Mouse (Mus musculus): ENCODE results near the gene Pip5k1b.

DNA sequence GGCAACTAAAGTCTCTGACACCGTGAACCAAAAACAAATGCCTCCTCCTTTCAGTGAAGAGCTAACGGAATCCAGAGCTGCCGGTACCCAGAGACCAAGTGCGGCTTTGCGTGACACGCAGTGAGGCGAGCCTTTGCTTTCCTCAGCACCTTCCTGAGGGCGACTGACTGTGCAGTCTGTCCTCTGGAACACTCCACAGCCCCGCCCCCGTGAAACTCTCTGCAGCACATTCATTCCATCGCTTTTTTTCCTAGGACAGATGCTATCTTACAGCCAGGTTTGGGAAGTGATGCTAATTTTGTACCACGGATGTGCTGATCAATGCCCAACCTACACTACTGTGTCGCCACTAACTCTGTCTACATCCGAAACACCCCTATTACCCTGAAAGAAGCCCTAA is 292.9 kb downstream of the Pip5k1b start:
- TF ChIP-seq POLR2A (IDR thresholded peaks at IDR 0.05; ENCODE audit: low read depth, low read length) (no peak), CTCF (IDR thresholded peaks at IDR 0.05; ENCODE audit: borderline replicate concordance, insufficient read depth, low read length) (no peak)
